Mouse (Mus musculus) common myeloid progenitor, adult 5-6 weeks (primary cell): Measurements from ENCODE around the gene Glis3. TPM values are rescaled to one million over a fixed set of nuclear protein-coding genes. Genes with fewer than 3 reads are reported as not detected.

Source experiments
- ATAC-seq: replicated peaks from 2 replicates; pipeline ENCODE4 v1.8.0; 2016; ENCODE audit warnings: low read depth, mild to moderate bottlenecking, moderate TSS enrichment, inconsistent platforms; ENCODE audit not compliant: poor library complexity, severe bottlenecking
- total RNA-seq: library from RNA; stranded (forward); fragments of 200-1000, 187-1606 nt; gene quantifications from 2 replicates; pipeline ENCODE4 v1.2.3, GENCODE M21; 2017

Glis3 gene
- total RNA-seq, 1 experiment from 2014 or later, result 0.73 TPM

DNA sequence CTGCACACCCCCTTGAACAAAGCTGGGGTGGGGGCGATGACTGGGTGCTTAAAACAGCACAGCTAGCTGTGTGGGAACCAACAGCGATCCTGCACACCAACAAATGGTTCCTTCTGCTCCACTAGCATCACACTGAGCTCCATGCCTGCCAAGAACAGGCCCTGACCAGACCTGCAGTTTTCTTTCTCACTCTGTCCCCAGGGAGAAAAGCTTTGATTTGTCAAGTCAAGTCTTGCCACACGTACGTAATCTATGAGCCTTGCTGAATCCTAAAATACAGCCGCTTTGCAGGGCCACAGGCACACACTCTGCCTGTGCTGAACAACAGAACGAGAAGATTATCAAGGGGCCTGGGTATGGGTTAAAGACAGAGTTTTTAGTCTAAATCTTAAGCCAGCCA, 71.6 kb downstream of the Glis3 start:
- no peak for ATAC-seq

DNA sequence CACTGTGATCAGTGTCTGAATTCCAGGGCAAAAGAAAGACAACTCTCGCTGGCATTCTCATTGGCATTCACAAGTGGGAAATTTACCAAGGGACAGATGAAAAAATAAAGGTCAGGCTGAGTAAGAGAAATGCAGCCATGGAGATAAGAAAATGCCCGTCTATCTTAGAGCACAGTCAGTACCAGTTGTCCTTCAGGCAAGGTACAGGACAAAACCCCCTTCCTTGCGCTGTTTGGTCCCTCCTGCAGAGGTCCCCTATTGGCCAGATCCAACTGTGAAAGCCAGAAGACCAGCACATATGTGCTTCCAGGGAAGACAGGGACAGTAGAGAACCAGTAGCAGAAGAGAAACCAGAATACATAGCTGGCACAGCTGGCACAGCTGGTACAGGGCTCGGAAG, 79.0 kb downstream of the Glis3 start:
- ATAC-seq, result no peak

DNA sequence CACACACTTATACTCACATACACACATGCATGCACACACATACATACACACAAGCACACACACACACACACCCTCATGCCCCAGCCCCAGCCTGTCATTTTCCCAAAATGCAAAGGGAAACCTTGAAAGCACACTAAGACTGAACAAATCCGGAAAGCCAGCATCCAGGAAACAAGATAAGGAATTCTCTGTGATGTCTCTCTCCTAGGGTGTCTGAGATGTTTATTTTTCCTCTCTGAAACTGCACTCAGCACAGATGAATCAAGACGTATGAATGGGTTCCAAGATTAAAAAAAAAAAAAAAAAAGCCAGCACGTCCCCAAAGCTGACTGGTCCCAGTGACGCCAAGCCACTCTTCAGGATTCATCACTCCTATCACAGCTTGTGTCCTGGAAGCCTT, 85.7 kb downstream of the Glis3 start:
- ATAC-seq, result no peak

DNA sequence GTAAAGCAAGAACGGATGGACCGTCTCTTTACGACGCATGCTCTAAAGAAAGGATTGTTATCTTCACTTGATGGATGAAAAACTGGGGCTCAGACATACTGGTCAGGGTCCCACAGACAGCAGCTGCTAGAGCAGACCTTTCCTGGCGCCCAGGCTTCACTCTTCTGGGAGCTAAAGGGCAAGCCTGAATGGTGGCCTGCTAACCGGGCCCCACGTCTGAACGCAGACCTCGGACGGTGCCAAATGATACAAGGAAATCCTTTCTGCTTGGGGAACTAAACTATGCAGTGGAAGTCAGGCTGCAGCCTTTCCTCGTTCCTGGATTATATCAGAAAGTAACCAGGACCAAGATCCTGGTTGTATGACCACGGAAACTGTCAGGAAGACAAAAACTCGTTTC, 86.9 kb downstream of the Glis3 start:
- no peak for ATAC-seq

DNA sequence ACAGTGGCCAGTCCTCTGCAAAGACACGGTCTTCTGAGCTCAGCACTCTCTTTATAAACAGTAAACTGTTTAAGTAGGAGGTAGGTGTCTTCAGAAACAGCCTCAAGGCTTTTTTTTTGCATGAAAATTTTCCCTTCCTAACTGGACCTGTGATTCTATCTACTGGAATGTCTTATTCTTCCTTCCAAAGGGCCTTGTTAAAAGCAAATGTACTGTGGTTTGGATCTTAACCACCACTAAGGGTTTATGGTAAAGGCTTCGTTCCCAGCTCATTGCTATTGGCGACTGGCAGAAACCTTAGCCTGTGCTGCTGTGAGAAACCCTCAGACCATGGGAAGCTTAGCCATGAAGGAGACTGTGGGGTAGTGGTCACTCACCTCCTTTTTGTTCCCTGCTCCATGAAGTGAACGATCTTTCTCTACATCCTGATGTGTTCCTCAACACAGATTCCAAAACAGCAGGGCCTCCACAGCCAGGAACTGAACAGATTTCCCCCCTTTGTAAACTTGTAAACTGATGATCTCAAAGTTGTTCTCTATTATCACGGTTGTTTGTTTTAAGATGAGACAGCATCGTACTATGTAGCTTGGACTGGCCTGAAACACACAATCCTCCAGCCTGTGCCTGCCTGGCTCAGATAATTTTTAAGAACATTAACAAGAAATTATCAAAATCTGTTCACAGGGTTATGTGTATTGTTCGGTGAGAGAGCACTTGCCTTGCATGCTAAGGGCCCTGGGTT, 88.0 kb downstream of the Glis3 start:
- ATAC-seq, result no peak

DNA sequence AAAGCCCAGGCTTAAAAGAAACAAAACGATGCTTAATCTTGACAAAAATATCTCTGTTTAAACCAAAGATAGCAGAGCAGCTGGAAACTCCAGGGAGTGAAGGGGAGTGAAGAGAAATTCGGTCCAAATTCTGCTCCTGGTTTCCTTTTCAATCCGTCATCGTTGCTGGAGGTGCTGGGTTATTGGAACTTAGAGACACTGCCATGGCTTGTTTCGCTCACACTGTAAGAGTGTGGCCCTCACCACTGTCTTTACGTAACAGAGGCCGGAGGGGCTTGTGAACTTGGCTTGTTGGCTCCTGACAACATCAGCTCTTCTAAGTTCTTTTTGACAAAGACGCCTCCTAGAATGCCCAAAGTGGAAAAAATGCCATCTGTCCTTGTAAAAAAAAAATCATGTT, 99.4 kb downstream of the Glis3 start:
- ATAC-seq, result no peak

DNA sequence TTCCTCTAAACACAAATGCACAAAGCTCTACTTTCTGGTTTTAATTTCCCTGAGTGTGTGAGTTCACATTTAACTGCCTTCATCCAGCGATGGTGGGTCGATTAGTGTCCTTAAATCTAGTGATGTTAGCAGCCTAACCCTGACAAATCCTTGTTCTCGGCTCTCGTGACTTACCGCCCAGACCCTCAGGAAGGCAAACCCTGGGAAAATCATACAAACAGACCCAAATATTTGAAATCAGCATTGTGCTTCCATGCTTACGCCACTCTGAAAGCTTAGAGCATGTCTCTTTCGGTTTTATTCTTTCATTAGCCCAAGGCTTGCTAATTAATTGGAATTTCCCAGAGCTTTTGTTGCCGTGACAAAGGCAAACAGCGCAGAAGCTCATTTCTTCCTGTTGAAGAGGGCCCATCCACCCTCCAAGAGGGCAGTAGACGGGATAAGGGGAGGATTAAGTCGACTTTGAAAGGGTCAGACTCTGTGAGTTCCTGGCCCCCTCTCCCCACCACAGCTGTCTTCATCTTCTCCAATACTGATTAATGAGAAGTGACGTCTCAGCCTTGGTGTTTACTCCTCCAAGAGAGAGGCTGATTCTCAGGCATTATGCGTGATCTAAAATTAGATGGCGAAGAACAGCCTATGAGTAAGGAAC, 100.0 kb downstream of the Glis3 start:
- no peak for ATAC-seq

- ATAC-seq, result no peak
Measured at GRCm38 (mm10) chr19:28577023-28577422, 102.9 kb downstream of the Glis3 start.

GRCm38 (mm10) chr19:28576619-28577018, 103.3 kb downstream of the Glis3 start:
- ATAC-seq, result no peak

DNA sequence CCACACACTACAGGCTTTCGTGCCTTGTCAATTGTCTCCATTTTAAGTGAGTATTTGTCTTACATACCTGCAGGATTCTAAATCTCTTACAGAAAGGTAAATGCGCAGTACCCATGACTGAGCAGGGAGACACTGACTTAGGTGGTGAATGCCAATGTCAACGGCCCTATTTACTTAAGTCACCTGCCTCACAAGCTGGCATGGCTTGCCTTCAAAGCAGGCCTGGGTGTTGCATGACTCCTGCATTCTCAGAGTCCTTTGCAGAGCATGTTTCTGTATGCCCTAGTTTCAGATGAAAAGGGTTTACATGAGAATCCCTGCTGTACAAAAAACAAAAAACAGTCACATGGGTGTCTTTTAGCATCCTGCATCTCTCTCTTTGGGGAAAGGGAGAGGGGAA, 106.2 kb downstream of the Glis3 start:
- ATAC-seq, result no peak

DNA sequence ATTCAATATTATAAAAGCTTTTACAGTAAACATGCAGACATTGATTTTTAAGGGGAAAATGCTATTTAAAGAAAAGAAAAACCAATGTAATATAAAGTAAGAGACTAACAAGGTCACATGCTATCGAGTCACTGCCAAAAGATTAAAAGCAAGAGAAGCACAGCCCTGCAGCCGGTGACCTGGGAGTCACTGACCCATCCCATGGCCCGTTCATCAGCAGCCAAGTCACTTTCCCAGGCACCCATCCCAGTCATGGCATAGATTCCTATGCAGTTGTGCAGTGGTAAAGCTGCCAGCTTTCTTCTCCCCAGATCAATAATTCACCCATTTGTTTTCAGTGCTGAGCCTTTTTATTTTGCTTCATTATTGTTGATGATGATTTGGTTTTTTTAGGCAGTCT, 110.0 kb downstream of the Glis3 start:
- no peak for ATAC-seq

- ATAC-seq, result peak; percentile 56; the same call in 1 of the 2 replicates
Measured at GRCm38 (mm10) chr19:28567100-28567499, 112.8 kb downstream of the Glis3 start.

GRCm38 (mm10) chr19:28566554-28566953, 113.3 kb downstream of the Glis3 start:
- ATAC-seq, result no peak

GRCm38 (mm10) chr19:28561697-28562002, 118.2 kb downstream of the Glis3 start:
- ATAC-seq, result no peak

- ATAC-seq, result no peak
Measured at GRCm38 (mm10) chr19:28560801-28561696, 118.8 kb downstream of the Glis3 start.

DNA sequence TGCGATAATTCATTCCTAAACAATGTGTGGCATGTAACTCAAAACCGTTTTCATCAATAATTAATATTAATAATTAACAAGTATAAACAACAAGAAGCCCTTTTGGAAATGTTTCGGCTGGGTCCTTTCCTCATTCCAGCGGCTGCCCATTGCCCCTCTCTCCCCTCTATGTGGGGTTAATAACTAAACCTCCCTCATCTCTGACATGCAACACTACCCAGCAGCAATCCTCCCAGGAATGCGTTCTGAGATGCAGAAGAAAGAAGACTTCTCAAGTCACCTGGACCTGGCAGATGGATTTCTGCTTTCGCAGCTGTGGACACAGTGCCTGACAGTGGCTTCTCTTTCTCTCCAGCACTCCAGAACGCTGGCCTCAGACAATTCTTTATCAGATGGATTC, 120.0 kb downstream of the Glis3 start:
- no peak for ATAC-seq

- no peak for ATAC-seq
Measured at GRCm38 (mm10) chr19:28559400-28559799, 120.5 kb downstream of the Glis3 start.

- no peak for ATAC-seq
Measured at GRCm38 (mm10) chr19:28558661-28559060, 121.2 kb downstream of the Glis3 start.

DNA sequence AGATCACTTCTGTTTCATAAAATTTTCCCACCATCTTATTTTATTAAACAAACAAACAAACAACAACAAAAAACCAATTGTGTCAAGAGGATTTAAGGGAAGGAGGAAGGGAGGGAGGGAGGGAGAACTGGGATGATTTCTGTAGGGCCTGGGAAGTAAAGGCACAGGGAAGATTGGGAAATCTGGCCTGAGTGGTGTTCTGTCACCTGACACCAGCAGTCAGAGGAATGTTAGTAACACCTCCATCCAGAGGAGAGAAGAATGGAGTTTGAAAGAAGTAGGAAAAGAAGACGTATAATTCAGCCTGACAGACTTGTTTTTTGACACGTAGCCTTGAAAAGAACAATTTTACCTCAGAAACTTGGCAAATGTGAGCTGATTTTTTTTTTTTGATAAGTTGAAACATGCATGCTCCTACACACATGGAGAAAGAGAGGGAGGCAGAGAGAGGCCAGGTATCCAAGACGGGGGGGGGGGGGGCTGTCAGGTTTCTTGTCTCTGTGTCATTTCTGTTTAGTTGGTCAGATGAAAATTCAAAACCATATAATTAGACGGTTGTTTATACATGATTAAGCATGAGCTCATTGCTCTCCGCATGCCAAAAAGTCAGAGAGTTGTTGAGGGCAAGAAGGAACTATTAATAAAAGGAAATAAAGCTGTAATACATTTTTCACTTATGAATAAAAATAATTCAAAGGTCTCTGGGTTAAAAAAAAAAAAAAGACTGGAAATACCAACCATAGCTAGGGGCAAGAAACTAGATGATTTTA, 122.1 kb downstream of the Glis3 start:
- no peak for ATAC-seq

DNA sequence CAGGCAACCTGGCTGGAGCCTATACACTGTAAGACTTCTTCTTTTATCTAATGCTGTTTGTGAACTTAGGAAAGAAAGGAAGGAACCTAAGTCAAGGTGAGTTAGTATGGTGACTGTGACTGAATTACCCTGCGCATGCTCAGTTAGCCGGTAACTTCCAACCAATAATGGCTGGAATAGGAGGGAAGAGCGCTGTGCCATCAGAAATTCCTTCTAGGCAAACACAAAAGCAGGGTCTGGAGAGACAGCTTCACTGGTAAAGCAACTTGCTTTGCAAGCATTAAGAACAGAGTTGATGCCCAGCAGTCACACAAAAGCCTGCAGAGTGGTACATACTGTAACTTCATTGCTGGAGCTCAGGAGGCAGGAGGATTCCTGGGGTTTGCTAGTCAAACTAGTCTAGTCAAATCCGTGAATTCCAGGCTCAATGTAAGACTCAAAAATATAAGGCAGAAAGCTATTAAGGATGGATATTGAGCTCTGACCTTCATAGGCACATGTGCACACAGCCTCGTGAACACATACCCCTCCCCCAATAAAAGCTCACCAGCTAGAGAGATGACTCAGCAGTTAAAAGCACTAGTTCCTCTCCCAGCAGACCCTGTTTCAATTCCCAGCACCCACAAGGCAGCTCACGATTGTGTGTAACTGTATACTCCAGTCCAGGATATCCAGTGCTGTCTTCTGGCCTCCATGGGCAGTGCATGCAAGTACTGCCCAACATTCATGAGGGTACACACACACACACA, 124.5 kb downstream of the Glis3 start:
- no peak for ATAC-seq
